Mouse (Mus musculus) bone marrow macrophage, adult 2 months (primary cell): ENCODE data around the gene Tmem212. TPM values are rescaled to one million over a fixed set of nuclear protein-coding genes. Genes with fewer than 3 reads are reported as not detected.

Source experiments
- H3K27ac ChIP-seq: 2 replicates; pipeline ENCODE4 v1.5.1; 2012; ENCODE audit warnings: low read depth, low read length; ENCODE audit not compliant: insufficient read depth
- H3K4me1 ChIP-seq: 2 replicates; pipeline ENCODE4 v1.6.1; 2012; ENCODE audit warnings: low read length; ENCODE audit not compliant: control insufficient read depth, insufficient read depth
- H3K4me3 ChIP-seq: 2 replicates; pipeline ENCODE4 v1.5.1; 2012; ENCODE audit warnings: mild to moderate bottlenecking, low read length, moderate library complexity; ENCODE audit not compliant: insufficient read depth
- CTCF ChIP-seq: IDR thresholded peaks from 2 replicates; pipeline ENCODE4 v1.5.1; 2012; ENCODE audit warnings: low read depth, mild to moderate bottlenecking, low read length, moderate library complexity
- POLR2A ChIP-seq: IDR thresholded peaks from 2 replicates; pipeline ENCODE4 v1.6.1; 2012; ENCODE audit warnings: mild to moderate bottlenecking, low read depth, low read length, borderline replicate concordance
- polyA plus RNA-seq: library from polyadenylated mRNA; stranded (reverse); fragments of >200 nt; gene quantifications from 2 replicates; pipeline ENCODE4 v1.2.4, GENCODE M21; 2012; ENCODE audit not compliant: missing spikeins, insufficient read depth, insufficient read length

Gene Tmem212
- polyA plus RNA-seq, 1 experiment, result not detected

DNA sequence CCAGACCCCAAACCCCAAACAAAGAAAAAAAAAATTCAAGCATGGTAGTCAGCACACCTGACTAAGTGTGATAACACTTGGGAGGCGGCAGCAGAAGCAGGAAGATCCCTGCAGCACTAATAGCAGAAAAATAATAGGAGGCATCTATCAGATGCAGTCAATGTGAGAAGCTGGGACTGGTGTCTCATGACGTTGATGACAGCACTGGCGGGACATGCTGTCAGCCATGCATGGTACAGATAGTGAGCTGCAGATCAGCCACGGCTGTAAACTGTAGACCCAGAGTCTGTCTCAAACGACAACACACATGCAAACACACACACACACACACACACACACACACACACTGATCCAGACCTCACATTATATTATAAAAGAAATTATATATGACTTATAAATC is 52.9 kb downstream of the Tmem212 start:
- H3K27ac ChIP-seq, result no peak overlapping the region
- no peaks in the 10 kb centered on the region for H3K4me1 ChIP-seq
- no peak overlapping the region for H3K4me3 ChIP-seq
- TF ChIP-seq POLR2A, result no peak
- no peak for TF ChIP-seq CTCF

DNA sequence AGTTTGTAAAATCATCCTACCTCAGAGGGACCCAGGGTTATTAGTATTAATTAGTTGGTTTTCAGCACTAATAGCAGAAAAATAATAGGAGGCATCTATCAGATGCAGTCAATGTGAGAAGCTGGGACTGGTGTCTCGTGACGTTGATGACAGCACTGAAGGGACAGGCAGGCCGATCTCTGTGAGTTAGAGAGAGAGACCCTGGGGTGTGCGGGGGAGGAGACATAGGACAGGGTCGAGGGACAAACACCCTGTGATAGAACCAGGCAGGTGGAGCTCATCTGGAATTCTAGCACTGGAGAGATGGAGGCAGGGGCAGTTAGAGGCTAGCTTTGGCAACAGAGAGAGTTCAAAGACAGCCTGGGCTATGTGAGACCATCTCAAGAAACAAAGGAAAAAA is 53.3 kb downstream of the Tmem212 start:
- H3K27ac ChIP-seq, result no peak overlapping the region
- no peaks in the 10 kb centered on the region for H3K4me1 ChIP-seq
- no peak overlapping the region for H3K4me3 ChIP-seq
- TF ChIP-seq CTCF (no peak), POLR2A (no peak)

DNA sequence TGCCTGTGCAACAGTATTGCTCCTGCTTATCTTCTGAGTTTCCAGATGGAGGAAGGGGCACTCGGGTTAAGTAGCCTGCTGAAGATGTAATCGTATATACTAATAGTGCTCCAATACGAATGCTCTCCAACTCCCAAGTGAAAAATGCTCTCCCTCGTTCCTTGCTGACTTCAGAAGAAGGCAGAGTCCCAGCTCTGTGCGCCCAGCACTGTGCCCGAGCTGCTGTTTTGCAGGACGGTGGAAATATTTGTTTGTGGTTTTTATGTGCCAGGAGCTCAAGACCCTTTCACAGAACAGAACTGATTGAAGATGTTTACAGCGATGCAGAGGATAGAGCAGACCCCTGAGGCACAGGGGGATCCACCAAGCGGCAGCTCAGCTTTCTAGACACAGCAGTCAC is 55.9 kb downstream of the Tmem212 start:
- Histone ChIP-seq H3K4me3 (no peak overlapping the region), H3K27ac (no peak overlapping the region), H3K4me1 (no peaks in the 10 kb centered on the region)
- TF ChIP-seq POLR2A, result no peak
- no peak for TF ChIP-seq CTCF

DNA sequence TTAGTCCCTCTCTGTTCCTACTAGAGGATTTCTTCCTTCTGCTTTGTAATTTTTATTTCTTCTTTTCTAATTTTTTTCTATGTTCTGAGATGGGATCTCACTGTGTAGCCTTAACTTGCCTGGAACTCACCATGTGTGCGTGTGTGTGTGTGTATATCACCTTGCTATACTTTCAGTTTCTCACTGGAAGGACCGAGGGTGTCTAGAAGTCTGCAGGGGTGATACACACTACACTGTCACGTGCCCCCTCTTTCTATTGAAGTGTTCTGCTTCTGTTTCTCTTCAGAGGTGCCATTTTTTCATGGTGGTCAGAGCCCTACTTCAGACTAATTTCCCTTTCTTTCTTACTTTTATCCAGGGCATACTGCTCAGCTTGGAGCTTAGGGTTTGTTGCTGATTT is 56.4 kb downstream of the Tmem212 start:
- Histone ChIP-seq H3K4me1 (no peaks in the 10 kb centered on the region), H3K4me3 (no peak overlapping the region)

DNA sequence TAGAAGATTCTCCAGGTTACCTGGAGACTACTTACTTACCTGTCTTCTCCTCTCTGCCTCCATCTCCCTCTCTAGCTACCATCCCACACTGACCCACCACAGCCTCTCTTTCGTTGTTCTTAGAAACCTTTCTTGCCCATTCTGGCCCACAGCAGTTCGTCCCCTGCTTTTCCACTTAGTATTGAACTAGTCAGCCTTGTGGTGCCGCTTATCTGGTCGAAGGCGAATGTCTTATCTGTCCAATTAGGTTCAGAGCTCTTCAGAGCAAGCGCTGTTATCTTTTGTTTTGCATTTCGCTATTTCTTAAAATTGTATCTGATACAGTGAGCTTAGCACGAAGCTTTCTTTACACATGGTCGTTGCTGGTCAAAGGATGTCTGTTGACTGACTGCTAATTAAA is 56.9 kb downstream of the Tmem212 start:
- Histone ChIP-seq H3K4me3 (no peak overlapping the region), H3K27ac (no peak overlapping the region), H3K4me1 (no peaks in the 10 kb centered on the region)
- TF ChIP-seq CTCF (no peak), POLR2A (no peak)

More for the DNA sequence above, 56.4 kb downstream of the Tmem212 start:
- no peak overlapping the region for H3K27ac ChIP-seq
- TF ChIP-seq CTCF (no peak), POLR2A (no peak)

DNA sequence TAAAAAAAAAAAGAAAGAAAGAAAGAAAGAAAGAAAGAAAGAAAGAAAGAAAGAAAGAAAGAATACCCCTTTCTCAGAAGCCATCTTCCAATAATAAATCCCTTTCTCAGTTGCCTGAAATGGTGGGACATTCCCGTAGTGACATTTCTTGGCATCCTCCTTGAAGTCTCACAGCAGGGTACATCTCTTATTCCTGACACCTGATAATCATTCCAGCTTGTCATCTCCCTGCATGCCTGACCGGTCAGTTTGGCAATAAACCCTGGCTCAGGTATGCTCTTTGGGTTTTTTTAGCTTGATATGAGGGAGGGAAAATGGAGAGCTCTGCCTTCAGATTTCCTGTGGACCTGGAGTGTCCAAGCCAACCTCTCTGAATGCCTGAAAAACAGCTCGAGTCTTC is 59.9 kb downstream of the Tmem212 start:
- Histone ChIP-seq H3K4me1 (no peaks in the 10 kb centered on the region), H3K27ac (no peak overlapping the region), H3K4me3 (no peak overlapping the region)
- TF ChIP-seq CTCF, result no peak
- TF ChIP-seq POLR2A, result no peak

DNA sequence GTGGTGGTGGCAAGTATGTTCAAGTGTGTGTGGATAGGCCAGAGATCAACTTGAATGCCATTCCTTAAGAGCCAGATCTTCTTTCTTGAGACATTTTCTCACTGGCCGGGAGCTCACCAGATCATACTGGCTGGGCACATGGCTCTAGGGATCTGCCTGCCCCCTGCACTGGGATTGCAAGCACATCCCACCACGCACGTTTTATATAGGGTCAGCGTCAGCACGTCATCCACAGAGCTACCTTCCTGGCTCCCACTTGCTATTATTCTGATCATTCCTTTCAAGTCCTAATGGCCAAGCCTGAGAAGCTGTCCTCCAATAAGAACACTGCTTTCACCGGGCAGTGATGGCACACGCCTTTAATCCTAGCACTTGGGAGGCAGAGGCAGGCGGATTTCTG is 60.4 kb downstream of the Tmem212 start:
- TF ChIP-seq POLR2A (no peak), CTCF (no peak)
- Histone ChIP-seq H3K27ac (no peak overlapping the region), H3K4me1 (no peaks in the 10 kb centered on the region)

DNA sequence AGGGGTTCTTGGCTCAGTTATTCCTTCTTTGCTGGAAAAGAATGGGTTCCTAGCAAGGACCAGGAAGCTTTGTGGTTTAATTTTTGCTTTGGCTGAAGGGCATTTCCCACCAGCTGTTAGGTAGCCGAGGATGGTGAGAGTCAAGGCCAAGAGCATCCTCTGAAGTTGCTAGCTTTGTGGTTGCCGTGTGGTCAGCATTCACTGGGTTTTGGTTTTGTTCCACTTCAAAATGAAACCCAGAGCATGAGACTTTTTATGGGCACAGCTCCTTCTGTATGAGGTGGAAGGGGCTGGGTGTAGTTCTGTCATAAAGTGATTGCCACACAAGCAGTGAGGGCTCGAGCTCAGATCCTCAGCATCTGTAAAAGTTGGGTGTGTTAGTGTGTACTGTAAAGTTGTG is 67.4 kb downstream of the Tmem212 start:
- Histone ChIP-seq H3K4me1 (peaks cover 6% of the 10 kb centered on the region), H3K4me3 (no peak overlapping the region)
- no peak for TF ChIP-seq CTCF
- no peak for TF ChIP-seq POLR2A

More for the DNA sequence above, 60.4 kb downstream of the Tmem212 start:
- H3K4me3 ChIP-seq, result no peak overlapping the region

DNA sequence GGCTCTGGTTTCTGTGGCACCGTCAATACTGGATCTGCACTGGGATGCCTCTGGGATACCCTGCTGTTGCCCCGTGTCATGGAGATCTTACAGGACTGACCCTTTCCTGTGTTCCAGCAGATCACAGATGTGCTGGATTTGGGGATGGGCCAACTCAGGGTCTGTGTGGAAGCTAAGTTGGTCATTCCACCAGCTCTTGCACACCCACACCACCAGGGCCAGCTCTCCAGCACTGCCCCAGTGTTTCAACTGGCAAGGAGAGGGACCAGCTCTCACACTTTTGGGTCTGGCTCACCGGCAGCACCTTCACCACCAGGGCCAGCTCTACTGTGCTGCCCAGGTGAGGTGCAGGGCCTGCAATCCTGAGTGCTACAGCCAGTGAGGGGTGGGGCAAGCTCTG is 68.9 kb downstream of the Tmem212 start:
- no peak overlapping the region for H3K4me3 ChIP-seq

More for the DNA sequence above, 67.4 kb downstream of the Tmem212 start:
- no peak overlapping the region for H3K27ac ChIP-seq

DNA sequence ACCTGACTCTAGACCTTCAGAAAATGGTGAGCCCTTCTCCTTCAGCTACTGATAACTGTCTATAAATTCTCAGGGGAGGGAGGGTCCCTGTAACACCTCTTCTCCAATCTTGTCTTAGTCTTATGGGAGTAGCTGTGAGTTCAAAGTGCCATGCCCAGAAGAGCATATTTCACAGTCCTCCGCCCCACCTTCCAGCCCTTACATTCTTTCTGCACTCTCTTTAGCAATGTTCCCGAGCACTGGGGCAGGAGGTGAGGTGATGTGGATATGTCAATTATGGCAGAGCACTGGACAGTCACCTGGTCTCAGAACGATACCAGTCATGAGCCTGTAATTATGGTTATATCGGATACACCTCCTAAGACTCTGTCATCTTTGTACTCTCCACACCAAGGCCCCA is 70.2 kb downstream of the Tmem212 start:
- H3K27ac ChIP-seq, result no peak overlapping the region

More for the DNA sequence above, 68.9 kb downstream of the Tmem212 start:
- Histone ChIP-seq H3K4me1 (peaks cover 11% of the 10 kb centered on the region), H3K27ac (no peak overlapping the region)
- TF ChIP-seq CTCF (no peak), POLR2A (no peak)

More for the DNA sequence above, 70.2 kb downstream of the Tmem212 start:
- Histone ChIP-seq H3K4me1 (peaks cover 11% of the 10 kb centered on the region), H3K4me3 (no peak overlapping the region)
- TF ChIP-seq CTCF, result no peak
- TF ChIP-seq POLR2A, result no peak

Other genes starting within 250 kb of the Tmem212 start
- 30.8 and 33.8 TPM in 2 replicates for gene Fndc3b, start 185.1 kb downstream of the Tmem212 start, polyA plus RNA-seq
- gene Pld1, start 42.3 kb upstream of the Tmem212 start, polyA plus RNA-seq, result 16.2 and 18.1 TPM in 2 replicates